Mouse (Mus musculus) myocyte (in vitro differentiated cells): ENCODE data around the gene Fggy.

ENCODE experiments used
- MYOD1 ChIP-seq, 3 experiments: IDR thresholded peaks; one replicate each; pipeline ENCODE4 v1.6.1; 2011; ENCODE audit warnings: control low read depth in 2 of 3, low read depth in 2 of 3, mild to moderate bottlenecking in 2 of 3, moderate library complexity in 1 of 3; ENCODE audit not compliant: insufficient read length in 2 of 3, control insufficient read depth in 1 of 3
- TCF3 ChIP-seq: IDR thresholded peaks from one replicate; pipeline ENCODE4 v1.6.1; 2011; ENCODE audit warnings: low read depth, control low read depth; ENCODE audit not compliant: insufficient read length

DNA sequence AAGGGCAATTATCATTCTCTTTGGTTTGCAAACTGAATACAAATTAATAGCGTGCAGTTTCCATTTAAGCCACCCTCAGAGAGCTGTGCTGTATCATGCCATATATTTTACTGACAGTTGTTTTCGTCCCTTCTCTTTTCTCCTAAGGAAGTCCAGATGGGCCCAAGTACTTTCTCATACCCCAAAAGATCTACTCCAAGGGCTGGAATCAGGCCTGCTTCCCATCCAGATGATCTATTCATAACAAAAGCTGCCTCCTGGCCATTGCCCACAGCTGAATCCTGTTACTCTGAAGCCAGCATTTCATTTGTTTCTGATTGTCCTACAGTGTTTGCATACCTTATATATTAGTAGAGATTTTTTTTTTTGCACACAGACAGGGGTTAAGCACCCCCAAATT, 231.6 kb downstream of the Fggy start:
- TF ChIP-seq TCF3, result no peak
- no peak for TF ChIP-seq MYOD1 (IDR thresholded peaks at IDR 0.05; ENCODE audit: control insufficient read depth in 1 of 3, insufficient read length in 2 of 3, low read depth in 2 of 3)
